Mouse (Mus musculus) liver, embryonic 14.5 days (tissue): ENCODE measurements around the gene Lpin1.

Experiments
- CTCF ChIP-seq: IDR thresholded peaks from 2 replicates; pipeline ENCODE4 v1.5.1; 2016; ENCODE audit warnings: antibody characterized with exemption, low read depth, control low read depth
- EP300 ChIP-seq: IDR thresholded peaks from 2 replicates; pipeline ENCODE4 v1.6.1; 2016; ENCODE audit warnings: antibody characterized with exemption, low read depth

- TF ChIP-seq CTCF: no peak
- TF ChIP-seq EP300: no peak
Observed at GRCm38 (mm10) chr12:16526862-16527261, 83.9 kb downstream of the Lpin1 start.
